30 mouse cellular contexts compared by ENCODE assay signal in genomic region chr1:19321598-19321997, GRCm38 (mm10).
DNase-seq lines count a peak whose midpoint lies in the region; ATAC-seq and TF ChIP-seq lines count a peak whose summit lies in the region.
"Had no signal": no experiment of that assay in that cellular context is flagged by ENCODE, and none has a peak within 500 bp of the region (broad histone marks: within the 10 kb centered on the region; RNA-seq: fewer than 3 reads in every experiment).

No protein-coding gene starts in this region.

- intact Hi-C loops in gastrocnemius, adult 2 months (cut with DNase I): no loop called here

- H3K27ac ChIP-seq in kidney, embryonic 16.5 days (ENCODE audit: low read length): peak overlapping the region; percentile 90
- H3K27ac ChIP-seq in lung, embryonic 15.5 days: peak overlapping the region; percentile 70
- no peak overlapping the region for H3K27ac ChIP-seq in gastrocnemius, adult 2 months
- H3K27ac ChIP-seq: hindbrain, embryonic 12.5 days; hindbrain, postnatal 0 days; intestine, embryonic 15.5 days; liver, embryonic 14.5 days; macrophage; midbrain, embryonic 15.5 days; neural tube, embryonic 15.5 days; stomach, postnatal 0 days had no signal

- H3K9me3 ChIP-seq in kidney, embryonic 16.5 days (ENCODE audit: low read length): no peaks in the 10 kb centered on the region
- no peaks in the 10 kb centered on the region for H3K9me3 ChIP-seq in lung, embryonic 15.5 days
- H3K9me3 ChIP-seq: hindbrain, embryonic 12.5 days; intestine, embryonic 15.5 days; midbrain, embryonic 15.5 days; neural tube, embryonic 15.5 days had no signal

- ATAC-seq in kidney, embryonic 16.5 days (ENCODE audit: low FRiP score, low TSS enrichment): peak; percentile 92
- ATAC-seq in lung, embryonic 15.5 days (ENCODE audit: borderline replicate concordance, extremely low read depth, low FRiP score, low TSS enrichment): peak; percentile 84; the same call in 1 of the 2 replicates
- ATAC-seq: forebrain, embryonic 14.5 days; hindbrain, postnatal 0 days; intestine, embryonic 15.5 days; midbrain, embryonic 15.5 days had no signal

- H3K4me2 ChIP-seq in kidney, embryonic 16.5 days (replicated peaks; ENCODE audit: low read depth, low read length): no peak overlapping the region
- H3K4me2 ChIP-seq in lung, embryonic 15.5 days: no peak overlapping the region
- H3K4me2 ChIP-seq: heart, embryonic 11.5 days; hindbrain, embryonic 12.5 days; intestine, embryonic 15.5 days; midbrain, embryonic 15.5 days; neural tube, embryonic 15.5 days had no signal

- no peaks in the 10 kb centered on the region for H3K36me3 ChIP-seq in kidney, embryonic 16.5 days (ENCODE audit: insufficient read depth, low read length)
- H3K36me3 ChIP-seq in lung, embryonic 15.5 days: no peaks in the 10 kb centered on the region
- H3K36me3 ChIP-seq: hindbrain, embryonic 12.5 days; intestine, embryonic 15.5 days; midbrain, embryonic 15.5 days; neural tube, embryonic 15.5 days had no signal

- DNase-seq in kidney, adult 11 months: peak; percentile 23
- no peak for DNase-seq in kidney, adult 18-20 months
- peak; percentile 34 for DNase-seq in lung, postnatal 25 days (ENCODE audit: low spot score)
- no peak for DNase-seq in right cerebral cortex, postnatal 36 days (ENCODE audit: low spot score in 2 of 2)
- DNase-seq in gastrocnemius, adult 2 months: no peak
- DNase-seq in cerebellum, adult 11 months: no peak
- DNase-seq: adrenal gland, adult 8-10 months; cerebellum, adult 8-10 months; cerebellum, postnatal 25 days; gastrocnemius, postnatal 25 days; heart, adult 18-20 months; heart, postnatal 36 days; liver; right cerebral cortex, adult 18-20 months; right cerebral cortex, postnatal 4 days; thymus, adult 18-20 months; thymus, postnatal 25 days had no signal

- H3K4me3 ChIP-seq in kidney, embryonic 16.5 days (ENCODE audit: low read length): no peak overlapping the region
- no peak overlapping the region for H3K4me3 ChIP-seq in lung, embryonic 15.5 days
- H3K4me3 ChIP-seq in gastrocnemius, adult 2 months: no peak overlapping the region
- H3K4me3 ChIP-seq: hindbrain, embryonic 12.5 days; intestine, embryonic 15.5 days; midbrain, embryonic 15.5 days; neural tube, embryonic 15.5 days had no signal

- H3K4me1 ChIP-seq in kidney, embryonic 16.5 days (ENCODE audit: insufficient read depth, low read length): 0 out of 2 replicates have a peak, but pooled peaks cover 4% of the 10 kb centered on the region
- H3K4me1 ChIP-seq in lung, embryonic 15.5 days: no peaks in the 10 kb centered on the region
- H3K4me1 ChIP-seq: hindbrain, embryonic 12.5 days; intestine, embryonic 15.5 days; midbrain, embryonic 15.5 days; neural tube, embryonic 15.5 days had no signal

- no peak overlapping the region for H3K9ac ChIP-seq in kidney, embryonic 16.5 days (replicated peaks; ENCODE audit: low read length)
- no peak overlapping the region for H3K9ac ChIP-seq in lung, embryonic 15.5 days
- H3K9ac ChIP-seq: hindbrain, embryonic 12.5 days; intestine, embryonic 15.5 days; liver, embryonic 14.5 days; midbrain, embryonic 15.5 days; neural tube, embryonic 15.5 days had no signal

- TF ChIP-seq CTCF in gastrocnemius, adult 2 months (IDR thresholded peaks at IDR 0.05): no peak

- 27% methylated on average over 1 of the region's 1 CpGs for WGBS in kidney, embryonic 16.5 days
- 18% methylated on average over 1 of the region's 1 CpGs for WGBS in lung, embryonic 15.5 days

- no peaks in the 10 kb centered on the region for H3K27me3 ChIP-seq in kidney, embryonic 16.5 days (ENCODE audit: insufficient read depth, low read length)
- H3K27me3 ChIP-seq in lung, embryonic 15.5 days: no peaks in the 10 kb centered on the region
- H3K27me3 ChIP-seq: CH12.LX; hindbrain, embryonic 12.5 days; intestine, embryonic 15.5 days; midbrain, embryonic 15.5 days; neural tube, embryonic 15.5 days had no signal

Comparison
In these comparisons a context has a peak if more than half of its experiments do, and no peak if none do; other contexts are left out.
1. DNase-seq: peak in kidney, adult 11 months (single experiment) and lung, postnatal 25 days (single experiment); none in kidney, adult 18-20 months (single experiment), right cerebral cortex, postnatal 36 days (0 of 2), gastrocnemius, adult 2 months (single experiment) and cerebellum, adult 11 months (single experiment).